Mouse (Mus musculus) stomach, embryonic 14.5 days (tissue): ENCODE results near the gene Zfp956. TPM values are rescaled to one million over a fixed set of nuclear protein-coding genes. Genes with fewer than 3 reads are reported as not detected.

Source experiments
- ATAC-seq: fragments of 200-750 bp; cut with Nextera tagmentation; 2 replicates; pipeline ENCODE4 v1.8.0; 2017; ENCODE audit warnings: low read depth, moderate TSS enrichment; ENCODE audit not compliant: insufficient number of reproducible peaks, insufficient read depth, low FRiP score
- H3K27ac ChIP-seq: fragments of 300-500 bp; sonication (generic); 2 replicates; pipeline ENCODE4 v1.5.1; 2014; ENCODE audit warnings: mild to moderate bottlenecking, low read length, moderate library complexity, mixed read lengths
- H3K27me3 ChIP-seq: fragments of 300-500 bp; sonication (generic); 2 replicates; pipeline ENCODE4 v1.6.1; 2014; ENCODE audit warnings: low read length, control low read depth, mixed read lengths; ENCODE audit not compliant: control insufficient read depth, insufficient read depth
- H3K36me3 ChIP-seq: fragments of 300-500 bp; sonication (generic); 2 replicates; pipeline ENCODE4 v1.6.1; 2014; ENCODE audit warnings: mild to moderate bottlenecking, control low read depth, low read length, moderate library complexity, mixed read lengths; ENCODE audit not compliant: control insufficient read depth, insufficient read depth
- H3K4me1 ChIP-seq: fragments of 300-500 bp; sonication (generic); 2 replicates; pipeline ENCODE4 v1.6.1; 2014; ENCODE audit warnings: low read length, control low read depth, mixed read lengths; ENCODE audit not compliant: control insufficient read depth, insufficient read depth
- H3K4me2 ChIP-seq: fragments of 300-500 bp; sonication (generic); replicated peaks from 2 replicates; pipeline ENCODE4 v1.6.1; 2014; ENCODE audit warnings: low read depth, low read length, control low read depth
- H3K4me3 ChIP-seq: fragments of 300-500 bp; sonication (generic); 2 replicates; pipeline ENCODE4 v1.5.1; 2014; ENCODE audit warnings: low read depth, low read length, control low read depth
- H3K9ac ChIP-seq: fragments of 300-500 bp; sonication (generic); replicated peaks from 2 replicates; pipeline ENCODE4 v1.6.1; 2014; ENCODE audit warnings: low read depth, mild to moderate bottlenecking, control low read depth, low read length, moderate library complexity, mixed read lengths
- H3K9me3 ChIP-seq: fragments of 300-500 bp; sonication (generic); 2 replicates; pipeline ENCODE4 v1.6.1; 2016; ENCODE audit warnings: low read depth, low read length, control low read depth; ENCODE audit not compliant: control insufficient read depth
- WGBS: fragments of 180-500 bp; shearing (Covaris S2); extraction: QIAGEN DNeasy Blood & Tissue Kit; methylation state at CpG from one replicate; pipeline ENCODE4 v1.1.7; 2014; 5-methylcytosine and 5-hydroxymethylcytosine counted together
- polyA plus RNA-seq: library from polyadenylated mRNA; unstranded; fragments of >200 nt; fragmentation: Nextera tagmentation; extraction: Ambion mirVana; gene quantifications from 2 replicates; pipeline ENCODE4 v1.2.1, GENCODE M21; 2014

Gene Zfp956
- polyA plus RNA-seq, 1 experiment from 2014 or later = 10.9 TPM

DNA sequence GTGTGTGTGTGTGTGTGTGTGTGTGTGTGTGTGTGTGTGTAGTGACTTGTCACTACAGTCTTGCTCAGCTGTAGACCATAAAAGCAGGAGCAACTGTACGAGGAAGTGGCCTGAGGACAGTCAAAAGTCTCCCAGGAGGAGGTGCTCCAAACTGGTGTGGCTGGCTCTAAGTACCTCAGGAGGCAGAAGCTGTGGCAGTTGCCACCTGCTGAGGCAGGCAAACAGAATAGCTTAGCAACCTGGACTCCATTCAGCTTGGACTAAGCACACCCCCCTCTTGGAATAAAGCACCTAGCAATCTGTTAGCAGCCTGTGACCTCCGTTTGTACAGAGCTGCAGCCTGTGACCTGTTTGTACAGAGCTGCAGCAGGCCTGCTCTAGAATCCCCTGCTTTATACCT is 30.7 kb downstream of the Zfp956 start:
- no peaks in the 10 kb centered on the region for H3K4me1 ChIP-seq
- no peak overlapping the region for H3K27ac ChIP-seq
- no peaks in the 10 kb centered on the region for H3K36me3 ChIP-seq
- 22% methylated on average over 2 of the region's 2 CpGs for WGBS
- H3K4me3 ChIP-seq = no peak overlapping the region
- H3K9me3 ChIP-seq = no peaks in the 10 kb centered on the region
- no peak overlapping the region for H3K4me2 ChIP-seq
- H3K9ac ChIP-seq = no peak overlapping the region
- peak; percentile 14; the same call in 1 of the 2 replicates for ATAC-seq
- H3K27me3 ChIP-seq = no peaks in the 10 kb centered on the region

- ATAC-seq = no peak
- no peak overlapping the region for H3K4me3 ChIP-seq
These were observed 42.5 kb downstream of the Zfp956 start for GRCm38 (mm10) chr6:47995661-47996060.

GRCm38 (mm10) chr6:48010727-48011126 is 57.5 kb downstream of the Zfp956 start:
- WGBS = 44% methylated on average over 8 of the region's 8 CpGs
- ATAC-seq = no peak
- Histone ChIP-seq H3K27me3 (no peaks in the 10 kb centered on the region), H3K36me3 (no peaks in the 10 kb centered on the region), H3K9ac (no peak overlapping the region), H3K4me2 (no peak overlapping the region), H3K9me3 (no peaks in the 10 kb centered on the region), H3K4me3 (no peak overlapping the region), H3K4me1 (no peaks in the 10 kb centered on the region), H3K27ac (no peak overlapping the region)

More at GRCm38 (mm10) chr6:47995661-47996060, 42.5 kb downstream of the Zfp956 start:
- no peaks in the 10 kb centered on the region for H3K36me3 ChIP-seq
- no peaks in the 10 kb centered on the region for H3K4me1 ChIP-seq
- no peaks in the 10 kb centered on the region for H3K9me3 ChIP-seq
- no peak overlapping the region for H3K27ac ChIP-seq
- no peak overlapping the region for H3K9ac ChIP-seq
- no peaks in the 10 kb centered on the region for H3K27me3 ChIP-seq
- H3K4me2 ChIP-seq = no peak overlapping the region
- 90% methylated on average over 9 of the region's 9 CpGs for WGBS

Other genes with a start within 250 kb of the Zfp956 start
- gene Pdia4, start 140.0 kb upstream of the Zfp956 start, polyA plus RNA-seq = 236 and 273 TPM in 2 replicates
- 3.5 and 3.8 TPM in 2 replicates for gene Zfp786, start 122.5 kb upstream of the Zfp956 start, polyA plus RNA-seq
- 11.6 and 13.4 TPM in 2 replicates for gene Zfp398, start 117.7 kb upstream of the Zfp956 start, polyA plus RNA-seq
- gene Zfp282, start 76.2 kb upstream of the Zfp956 start, polyA plus RNA-seq = 13.4 and 13.8 TPM in 2 replicates
- gene Zfp212, start 32.9 kb upstream of the Zfp956 start, polyA plus RNA-seq = 13.3 and 13.8 TPM in 2 replicates
- gene Zfp777, start 95.5 kb downstream of the Zfp956 start, polyA plus RNA-seq = 7.1 and 7.3 TPM in 2 replicates
- gene Zfp746, start 133.2 kb downstream of the Zfp956 start, polyA plus RNA-seq = 18.9 and 24.3 TPM in 2 replicates